Mouse (Mus musculus) embryonic fibroblast, embryonic 13.5 days (primary cell): ENCODE measurements around the gene Arhgef5. TPM values are rescaled to one million over a fixed set of nuclear protein-coding genes. Genes with fewer than 3 reads are reported as not detected.

Source experiments
- H3K27ac ChIP-seq: 2 replicates; pipeline ENCODE4 v1.5.1; 2012; ENCODE audit warnings: low read length, control low read depth, inconsistent platforms; ENCODE audit not compliant: insufficient read depth
- H3K4me1 ChIP-seq: 2 replicates; pipeline ENCODE4 v1.6.1; 2011; ENCODE audit warnings: low read length; ENCODE audit not compliant: control insufficient read depth, insufficient read depth
- H3K4me3 ChIP-seq: 2 replicates; pipeline ENCODE4 v1.5.1; 2011; ENCODE audit warnings: mild to moderate bottlenecking, control low read depth, low read length; ENCODE audit not compliant: insufficient read depth
- CTCF ChIP-seq: IDR thresholded peaks from 2 replicates; pipeline ENCODE4 v1.5.1; 2011; ENCODE audit warnings: mild to moderate bottlenecking, control low read depth, low read length, moderate library complexity, borderline replicate concordance; ENCODE audit not compliant: insufficient read depth
- POLR2A ChIP-seq: IDR thresholded peaks from 2 replicates; pipeline ENCODE4 v1.6.1; 2011; ENCODE audit warnings: low read depth, mild to moderate bottlenecking, control low read depth, low read length, moderate library complexity
- polyA plus RNA-seq: library from polyadenylated mRNA; stranded (reverse); fragments of >200 nt; gene quantifications from 2 replicates; pipeline ENCODE4 v1.2.4, GENCODE M21; 2011; ENCODE audit warnings: low read depth; ENCODE audit not compliant: missing spikeins, insufficient read length

The Arhgef5 gene
- polyA plus RNA-seq, 1 experiment = 28.5 TPM

DNA sequence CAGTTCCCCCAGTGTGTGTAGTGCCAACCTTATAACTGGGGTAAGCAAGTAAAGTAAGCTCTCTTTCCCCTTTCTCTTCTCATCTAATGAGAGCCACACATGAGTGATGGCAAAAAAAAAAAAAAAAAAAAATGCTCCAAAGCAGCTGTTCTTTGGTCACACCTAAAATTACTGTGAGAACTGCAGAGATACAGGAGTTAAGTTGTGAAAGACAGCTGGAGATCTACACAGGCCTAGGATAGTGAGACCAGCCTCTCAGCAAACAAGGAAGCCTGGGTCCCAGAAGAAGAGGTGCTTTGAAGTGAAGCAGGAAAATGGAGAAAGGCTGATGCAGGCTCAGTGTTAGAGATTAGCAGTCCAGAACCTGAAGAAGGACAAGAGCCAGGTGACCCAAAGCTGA, 47.2 kb downstream of the Arhgef5 start:
- H3K27ac ChIP-seq = no peak overlapping the region
- H3K4me3 ChIP-seq = no peak overlapping the region
- no peak for TF ChIP-seq POLR2A
- no peak for TF ChIP-seq CTCF
- H3K4me1 ChIP-seq = no peaks in the 10 kb centered on the region

DNA sequence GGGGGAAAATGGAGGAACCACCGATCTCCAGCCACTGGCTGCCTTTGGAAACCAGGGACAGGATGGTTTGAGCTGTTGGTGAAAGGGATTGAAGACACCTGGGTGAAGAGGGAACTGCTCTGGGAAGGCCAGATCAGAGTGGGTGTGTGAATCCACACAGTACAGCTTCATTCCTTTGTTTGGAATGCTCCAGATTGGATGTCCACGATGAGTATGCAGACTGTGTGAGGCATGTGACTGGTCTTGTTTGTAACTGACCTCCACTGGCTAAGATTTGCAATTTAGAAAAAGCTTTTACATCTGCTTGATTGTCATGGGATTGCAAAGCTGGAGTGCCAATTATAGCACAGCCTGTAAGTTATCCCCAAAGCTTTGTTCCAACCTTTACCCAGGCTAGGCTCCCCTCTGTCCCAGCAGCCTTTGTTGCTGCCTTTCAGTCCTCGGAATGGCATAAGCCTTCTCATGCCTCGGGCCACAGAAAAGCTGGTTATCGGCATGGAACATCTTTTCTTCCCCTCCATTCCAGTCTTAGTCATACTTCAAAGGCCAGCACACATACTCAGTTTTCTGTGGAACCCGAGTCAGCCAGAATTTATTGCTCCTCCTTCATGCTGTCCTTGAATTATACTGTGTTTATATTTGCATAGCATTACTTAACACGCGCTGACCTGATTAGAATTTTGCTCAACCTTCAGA, 47.7 kb downstream of the Arhgef5 start:
- TF ChIP-seq CTCF (no peak), POLR2A (no peak)
- no peak overlapping the region for H3K27ac ChIP-seq
- H3K4me1 ChIP-seq = no peaks in the 10 kb centered on the region
- H3K4me3 ChIP-seq = no peak overlapping the region

- no peak for TF ChIP-seq POLR2A
- no peak for TF ChIP-seq CTCF
- H3K4me3 ChIP-seq = no peak overlapping the region
- H3K4me1 ChIP-seq = no peaks in the 10 kb centered on the region
- no peak overlapping the region for H3K27ac ChIP-seq
These were observed 68.1 kb downstream of the Arhgef5 start for GRCm38 (mm10) chr6:43333479-43333878.

DNA sequence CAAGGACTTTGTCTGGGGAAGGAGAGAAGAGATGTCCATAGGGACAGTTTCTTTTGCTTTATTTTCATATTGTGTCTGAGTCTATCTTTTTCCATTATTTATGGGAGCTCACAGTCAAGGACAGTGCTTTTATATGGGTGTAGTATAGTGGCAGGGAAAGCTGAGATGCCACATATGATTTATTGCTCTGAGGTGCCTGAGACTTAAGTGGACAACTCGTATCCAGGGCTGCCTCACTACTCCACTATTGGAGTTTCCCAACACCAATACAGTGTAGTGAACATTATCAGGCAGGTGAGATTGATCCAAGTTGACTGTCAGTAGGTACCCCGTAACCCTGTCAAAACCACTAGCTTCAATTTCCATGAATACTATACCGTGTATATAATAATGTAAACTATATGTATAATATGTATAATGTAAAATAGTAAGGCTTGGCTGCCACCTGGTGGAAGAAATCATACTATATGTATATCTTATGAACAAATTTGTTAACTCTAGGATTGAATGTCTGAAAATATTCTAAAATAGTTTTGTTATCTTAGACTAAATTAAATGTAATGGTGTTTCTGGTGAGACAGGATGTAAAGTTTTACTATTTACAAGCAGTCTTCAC, 70.3 kb downstream of the Arhgef5 start:
- no peak for TF ChIP-seq CTCF
- no peak for TF ChIP-seq POLR2A
- no peak overlapping the region for H3K4me3 ChIP-seq
- H3K4me1 ChIP-seq = no peaks in the 10 kb centered on the region
- no peak overlapping the region for H3K27ac ChIP-seq

DNA sequence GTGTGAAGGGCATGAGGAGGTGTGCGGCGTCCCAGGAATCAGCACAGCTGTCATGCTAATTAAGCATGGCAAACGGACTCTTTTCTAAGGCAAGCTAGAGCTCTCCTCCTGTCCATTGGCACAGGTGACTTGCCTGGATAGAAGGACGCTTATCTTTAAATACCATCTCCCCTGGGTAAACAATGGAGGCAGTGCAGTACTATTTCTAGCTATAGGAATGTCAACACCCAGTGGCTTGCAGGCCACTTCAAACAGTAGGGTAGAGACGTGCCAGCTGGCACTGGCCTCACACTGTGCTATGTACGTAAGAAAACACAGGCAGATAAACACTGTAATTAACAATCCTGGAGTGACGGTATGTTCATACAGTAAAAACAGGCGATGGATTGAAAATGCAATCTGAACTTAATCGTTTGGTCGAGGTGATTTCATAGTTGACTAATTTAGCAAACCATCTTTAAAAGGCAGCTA, 72.1 kb downstream of the Arhgef5 start:
- peaks cover 3% of the 10 kb centered on the region; the same call in 1 of the 2 replicates for H3K4me1 ChIP-seq

DNA sequence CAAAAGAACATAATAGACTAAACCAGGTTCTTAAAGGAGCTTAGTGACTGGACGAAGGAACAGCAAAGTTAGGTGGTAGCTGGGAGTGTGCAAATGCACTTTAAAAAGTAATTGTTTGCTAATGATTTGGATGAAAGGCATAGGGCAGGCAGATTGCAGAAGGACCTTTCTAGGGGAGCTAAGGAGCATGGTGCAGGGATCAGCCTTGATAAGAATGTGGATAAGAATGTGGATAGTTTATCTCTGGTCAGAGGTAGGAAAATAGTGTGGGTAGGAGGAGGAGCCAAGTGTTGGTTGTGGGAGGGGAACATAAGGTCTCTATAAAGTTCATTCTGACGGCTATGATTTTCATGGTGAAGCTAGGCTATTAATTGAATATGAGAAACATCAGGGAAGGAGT, 73.4 kb downstream of the Arhgef5 start:
- Histone ChIP-seq H3K4me3 (no peak overlapping the region), H3K4me1 (peaks cover 12% of the 10 kb centered on the region), H3K27ac (no peak overlapping the region)
- TF ChIP-seq POLR2A (no peak), CTCF (no peak)

More for the DNA sequence above, 72.1 kb downstream of the Arhgef5 start:
- Histone ChIP-seq H3K4me3 (no peak overlapping the region), H3K27ac (no peak overlapping the region)
- TF ChIP-seq CTCF (no peak), POLR2A (no peak)

Other genes starting within 250 kb of the Arhgef5 start
- not detected in 2 replicates for gene Olfr441, start 159.2 kb upstream of the Arhgef5 start, polyA plus RNA-seq
- not detected in 2 replicates for gene Olfr237-ps1, start 119.0 kb upstream of the Arhgef5 start, polyA plus RNA-seq
- not detected in 2 replicates for gene Olfr437, start 102.3 kb upstream of the Arhgef5 start, polyA plus RNA-seq
- gene Olfr13, start 93.4 kb upstream of the Arhgef5 start, polyA plus RNA-seq = not detected in 2 replicates
- not detected in 2 replicates for gene Olfr435, start 68.4 kb upstream of the Arhgef5 start, polyA plus RNA-seq
- gene Olfr434, start 52.6 kb upstream of the Arhgef5 start, polyA plus RNA-seq = not detected in 2 replicates
- gene Olfr47, start 34.1 kb upstream of the Arhgef5 start, polyA plus RNA-seq = not detected in 2 replicates
- gene Nobox, start 44.0 kb downstream of the Arhgef5 start, polyA plus RNA-seq = not detected in 2 replicates